Mouse (Mus musculus): ENCODE data around the gene Mta3. TPM values are rescaled to one million over a fixed set of nuclear protein-coding genes. Genes with fewer than 3 reads are reported as not detected.
A peak's percentile ranks its signal among the peaks of the same experiment; 100 is the strongest.

The Mta3 gene
- polyA plus RNA-seq, 1 experiment from 2014 or later: 30.0 TPM

DNA sequence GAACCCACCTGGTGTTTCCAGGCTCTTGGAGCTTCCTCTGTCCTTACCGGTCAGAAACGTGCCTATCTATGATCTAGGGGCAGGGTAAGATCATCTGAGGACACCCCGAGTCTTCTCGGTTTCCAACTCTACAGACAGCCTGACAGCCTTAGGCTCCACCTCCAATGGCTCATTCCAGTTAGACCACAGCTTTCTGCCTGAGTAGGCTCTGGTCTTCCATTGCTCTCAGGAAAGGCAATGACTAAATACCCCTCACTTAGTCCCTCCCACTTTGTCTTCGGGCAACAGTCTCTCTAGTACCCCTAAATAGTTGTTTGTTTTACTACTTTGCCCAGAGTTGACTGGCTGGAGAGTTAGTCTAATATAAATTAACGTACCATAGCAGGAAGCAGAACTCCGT, 111.0 kb downstream of the Mta3 start:
- Histone ChIP-seq H3K4me1 (ENCODE audit: control insufficient read depth, insufficient read depth, low read length) (0 out of 2 replicates have a peak, but pooled peaks cover 12% of the 10 kb centered on the region), H3K27ac (replicated peaks; ENCODE audit: low read depth, low read length) (no peak overlapping the region), H3K9me3 (ENCODE audit: control insufficient read depth, low read length) (no peaks in the 10 kb centered on the region), H3K27me3 (ENCODE audit: control insufficient read depth, insufficient read depth, low read length) (no peaks in the 10 kb centered on the region), H3K36me3 (ENCODE audit: control insufficient read depth, insufficient read depth, low read length) (no peaks in the 10 kb centered on the region), H3K4me3 (replicated peaks; ENCODE audit: low read depth, low read length) (no peak overlapping the region), H3K4me2 (ENCODE audit: low read length) (no peak overlapping the region), H3K9ac (replicated peaks; ENCODE audit: low read length) (no peak overlapping the region)
- ATAC-seq (ENCODE audit: low FRiP score, low TSS enrichment) (no peak), DNase-seq (no peak)
- 91% methylated on average over 7 of the region's 7 CpGs for WGBS

DNA sequence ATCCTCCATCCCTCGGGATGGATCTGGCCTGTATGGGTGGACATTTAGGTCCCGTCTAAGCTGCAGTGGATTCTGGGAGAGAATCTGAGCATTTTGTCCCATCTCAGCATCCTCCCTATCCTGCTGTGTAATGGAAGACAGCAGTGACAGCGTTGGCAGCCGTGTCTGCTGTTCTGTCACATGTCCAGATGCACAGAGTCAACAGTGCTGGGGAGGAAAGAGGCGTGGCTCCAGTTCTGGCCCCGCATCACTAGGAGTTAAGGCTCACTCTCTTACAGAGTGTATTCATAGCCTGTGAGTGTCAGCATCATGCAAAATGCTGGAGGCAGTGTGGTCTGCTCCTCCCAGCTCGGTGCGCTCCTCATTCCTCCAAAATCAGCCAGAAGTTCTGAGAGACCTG, 113.5 kb downstream of the Mta3 start:
- DNase-seq (no peak), ATAC-seq (ENCODE audit: low FRiP score, low TSS enrichment) (no peak)
- 77% methylated on average over 8 of the region's 8 CpGs for WGBS
- no peak overlapping the region for H3K4me2 ChIP-seq (ENCODE audit: low read length)
- H3K9me3 ChIP-seq (ENCODE audit: control insufficient read depth, low read length): no peaks in the 10 kb centered on the region
- no peaks in the 10 kb centered on the region for H3K36me3 ChIP-seq (ENCODE audit: control insufficient read depth, insufficient read depth, low read length)
- no peak overlapping the region for H3K27ac ChIP-seq (replicated peaks; ENCODE audit: low read depth, low read length)
- H3K9ac ChIP-seq (replicated peaks; ENCODE audit: low read length): no peak overlapping the region
- H3K4me1 ChIP-seq (ENCODE audit: control insufficient read depth, insufficient read depth, low read length): 0 out of 2 replicates have a peak, but pooled peaks cover 12% of the 10 kb centered on the region
- no peak overlapping the region for H3K4me3 ChIP-seq (replicated peaks; ENCODE audit: low read depth, low read length)
- no peaks in the 10 kb centered on the region for H3K27me3 ChIP-seq (ENCODE audit: control insufficient read depth, insufficient read depth, low read length)

DNA sequence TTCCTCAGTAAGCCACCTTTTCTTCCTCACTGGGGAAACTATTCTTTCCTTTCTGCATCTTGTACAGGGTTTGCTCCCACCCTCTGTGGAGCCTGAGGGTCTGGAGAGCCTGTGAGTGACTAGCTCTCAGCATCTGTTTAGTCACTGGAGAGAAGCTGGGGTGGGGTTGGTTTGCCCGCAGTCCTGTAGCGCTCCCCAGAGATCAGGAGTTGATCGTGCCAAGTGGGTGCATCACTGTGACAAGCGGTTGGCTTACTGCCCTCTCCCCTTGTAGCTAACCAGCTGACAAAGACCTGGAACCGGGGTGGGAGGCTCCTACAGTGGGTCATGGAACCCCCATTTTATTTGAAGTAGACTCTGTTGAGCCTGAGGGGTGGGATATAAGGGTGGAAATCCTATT, 114.7 kb downstream of the Mta3 start:
- ATAC-seq (ENCODE audit: low FRiP score, low TSS enrichment) (no peak), DNase-seq (peak; percentile 50)
- H3K36me3 ChIP-seq (ENCODE audit: control insufficient read depth, insufficient read depth, low read length): no peaks in the 10 kb centered on the region
- H3K27ac ChIP-seq (replicated peaks; ENCODE audit: low read depth, low read length): no peak overlapping the region
- H3K9ac ChIP-seq (replicated peaks; ENCODE audit: low read length): no peak overlapping the region
- WGBS: 60% methylated on average over 5 of the region's 5 CpGs
- 0 out of 2 replicates have a peak, but pooled peaks cover 12% of the 10 kb centered on the region for H3K4me1 ChIP-seq (ENCODE audit: control insufficient read depth, insufficient read depth, low read length)
- H3K27me3 ChIP-seq (ENCODE audit: control insufficient read depth, insufficient read depth, low read length): no peaks in the 10 kb centered on the region
- H3K4me2 ChIP-seq (ENCODE audit: low read length): no peak overlapping the region
- H3K4me3 ChIP-seq (replicated peaks; ENCODE audit: low read depth, low read length): no peak overlapping the region
- H3K9me3 ChIP-seq (ENCODE audit: control insufficient read depth, low read length): no peaks in the 10 kb centered on the region

DNA sequence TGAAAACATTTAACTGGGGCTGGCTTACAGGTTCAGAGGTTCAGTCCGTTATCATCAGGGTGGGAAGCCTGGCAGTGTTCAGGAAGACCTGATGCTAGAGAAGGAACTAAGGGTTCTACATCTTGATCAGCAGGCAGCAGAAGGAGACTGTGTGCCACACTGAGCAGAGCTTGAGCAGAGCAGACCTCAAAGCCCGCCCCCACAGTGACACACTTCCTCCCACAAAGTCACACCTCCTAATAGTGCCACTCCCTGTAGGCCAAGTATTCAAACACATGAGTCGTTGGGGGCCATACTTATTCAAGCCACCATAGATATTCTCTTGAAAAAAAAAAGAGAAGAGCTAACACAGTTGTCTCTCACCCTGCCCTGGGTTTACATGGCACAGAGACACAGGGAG, 115.9 kb downstream of the Mta3 start:
- H3K9ac ChIP-seq (replicated peaks; ENCODE audit: low read length): no peak overlapping the region
- H3K4me1 ChIP-seq (ENCODE audit: control insufficient read depth, insufficient read depth, low read length): 0 out of 2 replicates have a peak, but pooled peaks cover 12% of the 10 kb centered on the region
- no peak overlapping the region for H3K4me3 ChIP-seq (replicated peaks; ENCODE audit: low read depth, low read length)
- H3K27ac ChIP-seq (replicated peaks; ENCODE audit: low read depth, low read length): no peak overlapping the region
- WGBS: 93% methylated on average over 3 of the region's 3 CpGs
- H3K9me3 ChIP-seq (ENCODE audit: control insufficient read depth, low read length): no peaks in the 10 kb centered on the region
- DNase-seq (no peak), ATAC-seq (ENCODE audit: low FRiP score, low TSS enrichment) (no peak)
- H3K36me3 ChIP-seq (ENCODE audit: control insufficient read depth, insufficient read depth, low read length): no peaks in the 10 kb centered on the region
- H3K4me2 ChIP-seq (ENCODE audit: low read length): no peak overlapping the region
- H3K27me3 ChIP-seq (ENCODE audit: control insufficient read depth, insufficient read depth, low read length): no peaks in the 10 kb centered on the region

DNA sequence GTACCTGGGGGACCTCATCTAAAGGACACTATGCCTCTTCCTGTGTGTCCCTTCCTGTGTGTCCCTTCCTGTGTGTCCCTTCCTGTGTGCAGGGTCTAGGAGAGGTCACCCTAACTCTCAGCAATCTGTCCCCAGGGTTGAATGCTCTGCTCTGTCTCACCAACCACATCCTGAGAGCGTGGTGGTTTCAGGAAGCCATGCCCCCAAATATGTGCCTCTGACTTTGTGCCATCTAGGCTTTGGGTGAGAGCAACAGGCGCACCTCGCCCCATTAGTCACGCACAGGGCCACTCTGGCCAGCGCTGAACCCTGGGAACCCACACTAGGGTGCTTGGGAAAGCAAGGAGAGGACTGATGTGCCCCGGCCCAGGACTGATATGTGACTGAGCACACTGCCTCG, 117.9 kb downstream of the Mta3 start:
- Histone ChIP-seq H3K36me3 (ENCODE audit: control insufficient read depth, insufficient read depth, low read length) (no peaks in the 10 kb centered on the region), H3K4me3 (replicated peaks; ENCODE audit: low read depth, low read length) (no peak overlapping the region), H3K9ac (replicated peaks; ENCODE audit: low read length) (no peak overlapping the region), H3K27ac (replicated peaks; ENCODE audit: low read depth, low read length) (no peak overlapping the region), H3K27me3 (ENCODE audit: control insufficient read depth, insufficient read depth, low read length) (no peaks in the 10 kb centered on the region), H3K4me2 (ENCODE audit: low read length) (no peak overlapping the region), H3K4me1 (ENCODE audit: control insufficient read depth, insufficient read depth, low read length) (0 out of 2 replicates have a peak, but pooled peaks cover 12% of the 10 kb centered on the region), H3K9me3 (ENCODE audit: control insufficient read depth, low read length) (no peaks in the 10 kb centered on the region)
- ATAC-seq (ENCODE audit: low FRiP score, low TSS enrichment) (no peak), DNase-seq (no peak)
- 90% methylated on average over 7 of the region's 7 CpGs for WGBS

DNA sequence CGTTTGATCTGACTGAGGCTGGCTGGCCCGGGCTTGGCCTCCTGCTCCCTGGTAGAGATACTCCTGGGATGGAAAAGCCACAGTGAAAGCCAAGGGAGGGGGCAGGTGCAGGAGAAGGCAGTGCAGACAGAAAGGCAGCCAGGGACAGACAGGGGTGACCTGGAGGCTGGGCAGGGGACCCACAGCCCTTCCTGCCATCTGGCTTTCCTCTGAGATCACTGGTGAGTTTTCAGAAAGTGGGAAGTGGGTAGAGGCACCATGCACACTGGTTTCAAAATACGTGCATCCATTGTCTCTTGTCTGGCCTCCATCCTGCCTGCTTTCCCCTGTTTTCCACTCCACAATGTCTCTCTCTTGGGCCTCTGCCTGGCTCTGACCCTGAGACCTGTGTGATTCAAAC, 123.4 kb downstream of the Mta3 start:
- no peaks in the 10 kb centered on the region for H3K27me3 ChIP-seq (ENCODE audit: control insufficient read depth, insufficient read depth, low read length)
- no peaks in the 10 kb centered on the region for H3K9me3 ChIP-seq (ENCODE audit: control insufficient read depth, low read length)
- no peak for DNase-seq
- 77% methylated on average over 3 of the region's 3 CpGs for WGBS
- H3K4me3 ChIP-seq (replicated peaks; ENCODE audit: low read depth, low read length): no peak overlapping the region
- no peak for ATAC-seq (ENCODE audit: low FRiP score, low TSS enrichment)
- no peaks in the 10 kb centered on the region for H3K36me3 ChIP-seq (ENCODE audit: control insufficient read depth, insufficient read depth, low read length)
- H3K4me2 ChIP-seq (ENCODE audit: low read length): no peak overlapping the region
- no peaks in the 10 kb centered on the region for H3K4me1 ChIP-seq (ENCODE audit: control insufficient read depth, insufficient read depth, low read length)
- no peak overlapping the region for H3K9ac ChIP-seq (replicated peaks; ENCODE audit: low read length)
- H3K27ac ChIP-seq (replicated peaks; ENCODE audit: low read depth, low read length): no peak overlapping the region

DNA sequence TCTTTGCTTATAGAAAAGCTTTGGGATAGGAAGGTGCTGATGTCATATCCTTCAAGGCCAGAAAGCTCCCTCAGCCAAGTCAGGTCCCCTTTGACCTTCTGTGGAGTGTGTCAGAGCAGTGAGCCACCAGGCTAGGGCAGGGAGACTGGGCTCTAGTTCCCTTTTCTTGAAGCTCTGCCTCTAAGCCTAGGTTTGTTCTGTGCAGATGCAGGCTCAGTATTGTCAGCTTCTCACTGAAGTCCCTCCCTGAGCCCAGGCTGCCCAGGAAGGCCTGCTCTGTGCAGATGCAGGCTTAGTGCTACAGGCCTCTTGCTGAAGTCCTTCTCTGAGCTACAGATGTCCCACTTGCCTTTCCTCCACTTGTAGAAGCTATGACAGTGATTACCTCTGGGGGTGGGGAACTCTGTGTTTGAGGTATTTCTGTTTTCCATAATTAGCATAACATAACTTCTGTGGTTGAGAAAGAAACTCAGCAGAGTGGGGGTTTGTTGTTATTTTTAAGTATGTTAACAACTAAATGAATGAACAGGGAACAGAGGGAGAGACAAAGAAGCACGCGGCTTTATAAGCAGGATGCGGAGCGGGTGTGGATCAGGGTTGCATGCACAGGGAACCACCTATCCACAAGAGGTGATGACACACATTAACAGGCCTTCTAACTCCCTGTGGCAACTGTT, 124.8 kb downstream of the Mta3 start:
- no peaks in the 10 kb centered on the region for H3K27me3 ChIP-seq (ENCODE audit: control insufficient read depth, insufficient read depth, low read length)
- H3K4me2 ChIP-seq (ENCODE audit: low read length): no peak overlapping the region
- H3K36me3 ChIP-seq (ENCODE audit: control insufficient read depth, insufficient read depth, low read length): no peaks in the 10 kb centered on the region
- no peaks in the 10 kb centered on the region for H3K4me1 ChIP-seq (ENCODE audit: control insufficient read depth, insufficient read depth, low read length)
- no peak overlapping the region for H3K9ac ChIP-seq (replicated peaks; ENCODE audit: low read length)
- no peak overlapping the region for H3K27ac ChIP-seq (replicated peaks; ENCODE audit: low read depth, low read length)
- no peak for ATAC-seq (ENCODE audit: low FRiP score, low TSS enrichment)
- no peaks in the 10 kb centered on the region for H3K9me3 ChIP-seq (ENCODE audit: control insufficient read depth, low read length)
- H3K4me3 ChIP-seq (replicated peaks; ENCODE audit: low read depth, low read length): no peak overlapping the region
- no peak for DNase-seq
- 96% methylated on average over 4 of the region's 4 CpGs for WGBS

DNA sequence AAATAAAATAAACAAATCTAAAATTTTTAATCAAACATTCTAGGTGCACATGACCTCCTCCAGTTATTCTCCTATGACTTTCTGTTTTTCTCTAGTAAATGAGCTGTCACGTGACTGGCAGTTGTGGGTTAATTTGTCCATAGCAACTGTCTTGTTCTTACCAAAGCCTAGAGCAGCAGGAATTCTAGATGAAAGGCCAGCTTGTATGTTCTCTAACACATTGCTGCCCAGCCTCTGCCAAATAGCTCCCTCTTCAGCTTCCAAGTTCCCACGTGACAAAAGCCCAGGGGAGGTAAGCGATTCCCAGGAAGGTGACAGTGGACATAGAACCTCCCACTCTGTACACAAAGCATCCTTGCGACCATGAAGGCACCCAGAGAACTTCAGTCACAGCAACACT, 128.2 kb downstream of the Mta3 start:
- H3K4me3 ChIP-seq (replicated peaks; ENCODE audit: low read depth, low read length): no peak overlapping the region
- no peaks in the 10 kb centered on the region for H3K9me3 ChIP-seq (ENCODE audit: control insufficient read depth, low read length)
- WGBS: 56% methylated on average over 4 of the region's 4 CpGs

DNA sequence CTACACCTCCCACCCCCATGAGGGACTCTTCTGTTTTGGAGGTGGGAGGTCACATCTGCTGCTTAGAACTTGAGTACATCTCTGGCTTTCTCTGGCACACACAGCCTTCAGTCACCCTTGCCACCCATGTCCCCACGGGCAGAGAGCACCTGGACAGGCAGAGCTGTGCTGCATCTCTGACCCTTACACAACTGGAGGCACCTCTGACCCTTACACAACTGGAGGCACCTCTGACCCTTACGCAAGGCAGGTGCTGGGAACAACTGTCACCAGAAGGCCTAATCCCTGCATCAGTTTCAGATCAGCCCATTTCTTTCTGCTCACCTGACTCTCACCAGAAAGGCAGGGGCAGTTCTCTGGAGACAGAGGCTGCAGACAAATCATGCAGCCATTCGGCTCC, 130.1 kb downstream of the Mta3 start:
- no peaks in the 10 kb centered on the region for H3K4me1 ChIP-seq (ENCODE audit: control insufficient read depth, insufficient read depth, low read length)
- WGBS: 74% methylated on average over 3 of the region's 3 CpGs
- no peak overlapping the region for H3K27ac ChIP-seq (replicated peaks; ENCODE audit: low read depth, low read length)
- H3K9me3 ChIP-seq (ENCODE audit: control insufficient read depth, low read length): no peaks in the 10 kb centered on the region
- H3K4me2 ChIP-seq (ENCODE audit: low read length): no peak overlapping the region
- no peaks in the 10 kb centered on the region for H3K36me3 ChIP-seq (ENCODE audit: control insufficient read depth, insufficient read depth, low read length)
- ATAC-seq (ENCODE audit: low FRiP score, low TSS enrichment): no peak
- no peaks in the 10 kb centered on the region for H3K27me3 ChIP-seq (ENCODE audit: control insufficient read depth, insufficient read depth, low read length)
- no peak for DNase-seq
- H3K9ac ChIP-seq (replicated peaks; ENCODE audit: low read length): no peak overlapping the region
- H3K4me3 ChIP-seq (replicated peaks; ENCODE audit: low read depth, low read length): no peak overlapping the region

More for the DNA sequence above, 128.2 kb downstream of the Mta3 start:
- H3K9ac ChIP-seq (replicated peaks; ENCODE audit: low read length): no peak overlapping the region
- no peak for ATAC-seq (ENCODE audit: low FRiP score, low TSS enrichment)
- DNase-seq: peak; percentile 21
- H3K27me3 ChIP-seq (ENCODE audit: control insufficient read depth, insufficient read depth, low read length): no peaks in the 10 kb centered on the region
- H3K27ac ChIP-seq (replicated peaks; ENCODE audit: low read depth, low read length): no peak overlapping the region
- no peaks in the 10 kb centered on the region for H3K36me3 ChIP-seq (ENCODE audit: control insufficient read depth, insufficient read depth, low read length)
- H3K4me1 ChIP-seq (ENCODE audit: control insufficient read depth, insufficient read depth, low read length): no peaks in the 10 kb centered on the region
- no peak overlapping the region for H3K4me2 ChIP-seq (ENCODE audit: low read length)
